Mouse (Mus musculus) stomach, postnatal 0 days (tissue): ENCODE measurements around the gene Sntg2.

Experiments used
- CTCF ChIP-seq: IDR thresholded peaks from 2 replicates; pipeline ENCODE4 v1.5.1; 2016; ENCODE audit warnings: antibody characterized with exemption, low read depth, mild to moderate bottlenecking, moderate library complexity
- EP300 ChIP-seq: optimal IDR thresholded peaks from 2 replicates; pipeline ENCODE3; 2016; ENCODE audit warnings: antibody characterized with exemption

GRCm38 (mm10) chr12:30334502-30334901, 38.7 kb downstream of the Sntg2 start:
- no peak for TF ChIP-seq CTCF
- no peak for TF ChIP-seq EP300
